Mouse (Mus musculus) R1 (cell line): ENCODE measurements around the gene Tmem44.

Experiments
- DNase-seq: peaks from one replicate; pipeline ENCODE4 v3.0.0-alpha.2; 2018; ENCODE audit warnings: low read depth, low spot score

Gene Tmem44

GRCm38 (mm10) chr16:30552621-30553338 lies 2.1 kb upstream of the Tmem44 start:
- DNase-seq = peak; percentile 45

GRCm38 (mm10) chr16:30549966-30550747 lies 485 bp downstream of the Tmem44 start:
- peak; percentile 75 for DNase-seq

GRCm38 (mm10) chr16:30549516-30549915 lies 1.1 kb downstream of the Tmem44 start:
- no peak for DNase-seq

GRCm38 (mm10) chr16:30548291-30548690 lies 2.4 kb downstream of the Tmem44 start:
- DNase-seq = no peak

GRCm38 (mm10) chr16:30544693-30545092 lies 5.9 kb downstream of the Tmem44 start:
- DNase-seq = no peak

- no peak for DNase-seq
Observed at GRCm38 (mm10) chr16:30543386-30543785, 7.3 kb downstream of the Tmem44 start.

GRCm38 (mm10) chr16:30542826-30543225 lies 7.8 kb downstream of the Tmem44 start:
- DNase-seq = no peak

- no peak for DNase-seq
Observed at GRCm38 (mm10) chr16:30540107-30541001, 10.3 kb downstream of the Tmem44 start.

- peak; percentile 81 for DNase-seq
Observed at GRCm38 (mm10) chr16:30539433-30539832, 11.2 kb downstream of the Tmem44 start.

- DNase-seq = no peak
Observed at GRCm38 (mm10) chr16:30535075-30535474, 15.6 kb downstream of the Tmem44 start.

- DNase-seq = no peak
Observed at GRCm38 (mm10) chr16:30533592-30533991, 17.1 kb downstream of the Tmem44 start.

GRCm38 (mm10) chr16:30532929-30533328 lies 17.7 kb downstream of the Tmem44 start:
- no peak for DNase-seq

GRCm38 (mm10) chr16:30531761-30532406 lies 18.8 kb downstream of the Tmem44 start:
- peak; percentile 62 for DNase-seq

GRCm38 (mm10) chr16:30530815-30531214 lies 19.8 kb downstream of the Tmem44 start:
- peak; percentile 59 for DNase-seq

GRCm38 (mm10) chr16:30528386-30528785 lies 22.3 kb downstream of the Tmem44 start:
- no peak for DNase-seq

GRCm38 (mm10) chr16:30527889-30528288 lies 22.8 kb downstream of the Tmem44 start:
- no peak for DNase-seq

GRCm38 (mm10) chr16:30525756-30526155 lies 24.9 kb downstream of the Tmem44 start:
- no peak for DNase-seq

GRCm38 (mm10) chr16:30524481-30524880 lies 26.2 kb downstream of the Tmem44 start:
- no peak for DNase-seq

GRCm38 (mm10) chr16:30522253-30522940 lies 28.2 kb downstream of the Tmem44 start:
- peak; percentile 89 for DNase-seq

- peak; percentile 70 for DNase-seq
Observed at GRCm38 (mm10) chr16:30521147-30521546, 29.5 kb downstream of the Tmem44 start.

- DNase-seq = peak; percentile 68
Observed at GRCm38 (mm10) chr16:30520361-30520823, 30.2 kb downstream of the Tmem44 start.
